Mouse (Mus musculus) olfactory bulb, adult 2 months (tissue): ENCODE results near the gene Irgm1.

Experiments used
- CTCF ChIP-seq: fragments of 200-500 bp; IDR thresholded peaks from 2 replicates; pipeline ENCODE4 v1.5.1; 2012; ENCODE audit warnings: low read depth, mild to moderate bottlenecking, low read length, moderate library complexity; ENCODE audit not compliant: insufficient read depth
- POLR2A ChIP-seq: fragments of 200-500 bp; IDR thresholded peaks from 2 replicates; pipeline ENCODE4 v1.6.1; 2012; ENCODE audit warnings: mild to moderate bottlenecking, low read depth, low read length, moderate library complexity; ENCODE audit not compliant: insufficient read depth

DNA sequence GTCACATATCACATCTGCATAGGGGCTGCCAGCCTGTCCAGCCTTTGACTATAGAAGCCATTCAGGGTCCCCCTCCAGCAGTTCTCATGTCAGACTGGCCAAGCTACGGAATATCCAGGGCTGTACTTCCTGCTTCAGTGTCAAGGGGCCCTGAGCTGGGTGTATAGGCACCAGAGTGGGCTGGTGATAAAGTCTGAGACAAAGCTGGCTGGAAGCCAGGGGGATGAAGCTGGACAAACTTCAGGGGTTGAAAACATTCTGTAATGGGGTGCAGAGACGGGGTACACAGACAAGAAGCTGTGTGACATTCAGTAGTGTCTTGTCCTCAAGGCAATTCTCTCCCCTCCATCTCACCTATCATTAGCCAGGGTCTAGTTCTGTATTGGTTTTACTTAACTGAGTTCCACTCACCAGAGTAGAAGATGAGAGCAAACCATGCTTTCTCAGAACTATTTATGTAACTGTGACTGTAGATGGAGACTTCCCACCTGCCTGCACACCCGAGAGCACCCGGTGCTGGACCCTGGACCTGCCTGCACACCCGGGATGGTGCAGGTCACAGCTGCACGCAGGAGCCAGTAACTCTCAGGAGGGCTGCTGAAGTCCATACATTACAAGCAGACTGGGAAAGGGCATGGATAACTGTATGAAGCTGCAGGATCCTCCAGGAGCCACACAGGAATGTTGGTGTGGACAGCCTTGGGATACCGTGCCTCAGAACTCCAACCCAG lies 1.9 kb downstream of the Irgm1 start:
- TF ChIP-seq CTCF = no peak
- TF ChIP-seq POLR2A = no peak
